Mouse (Mus musculus) hindbrain, postnatal 0 days (tissue): Measurements from ENCODE around the gene Foxf1. TPM values are rescaled to one million over a fixed set of nuclear protein-coding genes. Genes with fewer than 3 reads are reported as not detected.

Source experiments
- ATAC-seq: fragments of 200-750 bp; cut with Nextera tagmentation; 2 replicates; pipeline ENCODE4 v1.8.0; 2017; ENCODE audit warnings: mild to moderate bottlenecking, moderate TSS enrichment, moderate library complexity
- DNase-seq: peaks from one replicate; pipeline ENCODE4 v3.0.0-alpha.2; 2015; ENCODE audit warnings: low spot score
- H3K27ac ChIP-seq: fragments of 300-500 bp; sonication (generic); 2 replicates; pipeline ENCODE4 v1.5.1; 2014; ENCODE audit warnings: mild to moderate bottlenecking
- H3K27me3 ChIP-seq: fragments of 300-500 bp; sonication (generic); 2 replicates; pipeline ENCODE4 v1.6.1; 2014; ENCODE audit warnings: low read length, mixed read lengths; ENCODE audit not compliant: insufficient read depth
- H3K36me3 ChIP-seq: fragments of 300-500 bp; sonication (generic); 2 replicates; pipeline ENCODE4 v1.6.1; 2014; ENCODE audit warnings: low read length, mixed read lengths; ENCODE audit not compliant: insufficient read depth
- H3K4me1 ChIP-seq: fragments of 300-500 bp; sonication (generic); 2 replicates; pipeline ENCODE4 v1.6.1; 2014; ENCODE audit warnings: antibody characterized with exemption, low read length, mixed read lengths; ENCODE audit not compliant: insufficient read depth
- H3K4me2 ChIP-seq: fragments of 300-500 bp; sonication (generic); 2 replicates; pipeline ENCODE4 v1.6.1; 2014; ENCODE audit warnings: low read depth, mild to moderate bottlenecking, low read length, moderate library complexity, mixed read lengths
- H3K4me3 ChIP-seq: fragments of 300-500 bp; sonication (generic); 2 replicates; pipeline ENCODE4 v1.5.1; 2014; ENCODE audit warnings: low read length
- H3K9ac ChIP-seq: fragments of 300-500 bp; sonication (generic); replicated peaks from 2 replicates; pipeline ENCODE4 v1.6.1; 2014; ENCODE audit warnings: mild to moderate bottlenecking, low read length, moderate library complexity, mixed read lengths
- H3K9me3 ChIP-seq: fragments of 300-500 bp; sonication (generic); 2 replicates; pipeline ENCODE4 v1.6.1; 2016; ENCODE audit warnings: low read length, mixed read lengths
- CTCF ChIP-seq: IDR thresholded peaks from 2 replicates; pipeline ENCODE4 v1.5.1; 2016; ENCODE audit warnings: antibody characterized with exemption, control low read depth, low read depth
- WGBS: fragments of 180-500 bp; shearing (Covaris S2); extraction: QIAGEN DNeasy Blood & Tissue Kit; methylation state at CpG from one replicate; pipeline ENCODE4 v1.1.7; 2014; 5-methylcytosine and 5-hydroxymethylcytosine counted together
- polyA plus RNA-seq: library from polyadenylated mRNA; unstranded; fragments of >200 nt; fragmentation: Nextera tagmentation; extraction: Ambion mirVana; gene quantifications from 2 replicates; pipeline ENCODE4 v1.2.1, GENCODE M21; 2015
- total RNA-seq: library from RNA; depleted of rRNA; stranded (reverse); fragments of >200 nt; gene quantifications from 2 replicates; pipeline ENCODE4 v1.2.3, GENCODE M21; 2014

The Foxf1 gene
- total and polyA plus RNA-seq, 2 experiments from 2014 or later: 1.4 to 1.9 TPM

- H3K36me3 ChIP-seq: no peaks in the 10 kb centered on the region
- WGBS: 21% methylated on average over 19 of the region's 19 CpGs
- H3K9me3 ChIP-seq: no peaks in the 10 kb centered on the region
- no peak for TF ChIP-seq CTCF
- no peaks in the 10 kb centered on the region for H3K4me1 ChIP-seq
- H3K4me3 ChIP-seq: no peak overlapping the region
- H3K27ac ChIP-seq: no peak overlapping the region
- H3K9ac ChIP-seq: no peak overlapping the region
- no peak overlapping the region for H3K4me2 ChIP-seq
- DNase-seq: no peak
- ATAC-seq: no peak
- H3K27me3 ChIP-seq: peaks cover 88% of the 10 kb centered on the region
Observed at GRCm38 (mm10) chr8:121086004-121086900, 2.1 kb downstream of the Foxf1 start.

- DNase-seq (no peak), ATAC-seq (no peak)
- TF ChIP-seq CTCF: no peak
- H3K27me3 ChIP-seq: peaks cover 86% of the 10 kb centered on the region
- no peaks in the 10 kb centered on the region for H3K36me3 ChIP-seq
- H3K9ac ChIP-seq: no peak overlapping the region
- H3K4me3 ChIP-seq: no peak overlapping the region
- no peak overlapping the region for H3K27ac ChIP-seq
- no peak overlapping the region for H3K4me2 ChIP-seq
- 4% methylated on average over 8 of the region's 8 CpGs for WGBS
- H3K4me1 ChIP-seq: no peaks in the 10 kb centered on the region
- no peaks in the 10 kb centered on the region for H3K9me3 ChIP-seq
Observed at GRCm38 (mm10) chr8:121088281-121088680, 4.1 kb downstream of the Foxf1 start.

- H3K27me3 ChIP-seq: peaks cover 80% of the 10 kb centered on the region
Observed at GRCm38 (mm10) chr8:121088871-121089630, 4.9 kb downstream of the Foxf1 start.

GRCm38 (mm10) chr8:121089631-121090380, 5.6 kb downstream of the Foxf1 start:
- H3K9ac ChIP-seq: no peak overlapping the region
- ATAC-seq: no peak
- WGBS: 4% methylated on average over 32 of the region's 32 CpGs

More at GRCm38 (mm10) chr8:121088871-121089630, 4.9 kb downstream of the Foxf1 start:
- ATAC-seq (no peak), DNase-seq (no peak)
- no peak overlapping the region for H3K4me2 ChIP-seq
- no peaks in the 10 kb centered on the region for H3K4me1 ChIP-seq
- no peak overlapping the region for H3K27ac ChIP-seq
- H3K9me3 ChIP-seq: no peaks in the 10 kb centered on the region
- H3K9ac ChIP-seq: no peak overlapping the region
- H3K4me3 ChIP-seq: no peak overlapping the region
- no peaks in the 10 kb centered on the region for H3K36me3 ChIP-seq
- WGBS: 5% methylated on average over 40 of the region's 40 CpGs
- no peak for TF ChIP-seq CTCF

GRCm38 (mm10) chr8:121090716-121091115, 6.5 kb downstream of the Foxf1 start:
- ATAC-seq (no peak), DNase-seq (peak; percentile 37)
- no peak overlapping the region for H3K4me3 ChIP-seq
- no peaks in the 10 kb centered on the region for H3K9me3 ChIP-seq
- no peak overlapping the region for H3K27ac ChIP-seq
- peaks cover 63% of the 10 kb centered on the region for H3K27me3 ChIP-seq
- WGBS: 0% methylated on average over 1 of the region's 1 CpGs
- peak; percentile 62 for TF ChIP-seq CTCF
- no peak overlapping the region for H3K9ac ChIP-seq
- H3K4me2 ChIP-seq: no peak overlapping the region
- no peaks in the 10 kb centered on the region for H3K36me3 ChIP-seq
- H3K4me1 ChIP-seq: no peaks in the 10 kb centered on the region

More at GRCm38 (mm10) chr8:121089631-121090380, 5.6 kb downstream of the Foxf1 start:
- H3K4me3 ChIP-seq: no peak overlapping the region
- H3K4me2 ChIP-seq: no peak overlapping the region
- no peaks in the 10 kb centered on the region for H3K4me1 ChIP-seq
- no peak for TF ChIP-seq CTCF
- no peak overlapping the region for H3K27ac ChIP-seq
- no peak for DNase-seq
- no peaks in the 10 kb centered on the region for H3K36me3 ChIP-seq
- H3K9me3 ChIP-seq: no peaks in the 10 kb centered on the region
- H3K27me3 ChIP-seq: peaks cover 72% of the 10 kb centered on the region

GRCm38 (mm10) chr8:121092141-121092540, 8.0 kb downstream of the Foxf1 start:
- Histone ChIP-seq H3K4me1 (no peaks in the 10 kb centered on the region), H3K36me3 (peaks cover under 1% of the 10 kb centered on the region; the same call in 1 of the 2 replicates), H3K4me2 (no peak overlapping the region), H3K9ac (no peak overlapping the region), H3K27ac (no peak overlapping the region), H3K27me3 (peaks cover 49% of the 10 kb centered on the region), H3K9me3 (no peaks in the 10 kb centered on the region), H3K4me3 (no peak overlapping the region)
- TF ChIP-seq CTCF: no peak
- no peak for ATAC-seq
- DNase-seq: no peak
- WGBS: 30% methylated on average over 6 of the region's 6 CpGs
